Mouse (Mus musculus): ENCODE data around the gene Kbtbd3. TPM values are rescaled to one million over a fixed set of nuclear protein-coding genes. Genes with fewer than 3 reads are reported as not detected.

The Kbtbd3 gene
- total and polyA plus RNA-seq, 2 experiments from 2014 or later: 9.3 to 10.5 TPM

DNA sequence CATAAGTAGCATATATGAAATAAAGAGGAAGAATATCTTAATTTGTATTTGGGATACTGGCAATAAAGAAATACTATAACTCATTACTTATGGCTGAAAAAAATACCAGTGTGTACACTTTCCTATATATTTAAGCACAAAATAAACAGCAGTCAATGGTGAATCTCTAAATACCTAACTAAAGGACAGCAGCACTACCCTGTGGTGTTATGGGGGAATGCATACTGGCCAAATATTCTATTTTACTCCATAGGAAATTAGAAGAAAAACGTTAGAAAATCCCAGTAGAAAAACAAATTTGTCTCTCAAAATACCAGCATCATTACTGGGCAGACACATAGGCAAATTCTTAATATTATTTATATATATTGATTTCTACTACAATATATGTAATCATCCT is 4.8 kb upstream of the Kbtbd3 start:
- WGBS: 45% methylated on average over 1 of the region's 1 CpGs
- Histone ChIP-seq H3K36me3 (ENCODE audit: insufficient read depth, low read length) (no peaks in the 10 kb centered on the region), H3K4me3 (ENCODE audit: low read length) (no peak overlapping the region), H3K27me3 (ENCODE audit: insufficient read depth, low read length) (no peaks in the 10 kb centered on the region), H3K4me1 (ENCODE audit: insufficient read depth, low read length) (peaks cover 7% of the 10 kb centered on the region; the same call in 1 of the 2 replicates), H3K4me2 (ENCODE audit: low read depth, low read length) (no peak overlapping the region), H3K9ac (replicated peaks; ENCODE audit: low read length) (no peak overlapping the region), H3K9me3 (ENCODE audit: low read length) (no peaks in the 10 kb centered on the region), H3K27ac (no peak overlapping the region)
- no peak for ATAC-seq
- TF ChIP-seq CTCF (IDR thresholded peaks at IDR 0.05; ENCODE audit: low read depth): peak; percentile 60
- DNase-seq (ENCODE audit: low spot score): peak; percentile 34

DNA sequence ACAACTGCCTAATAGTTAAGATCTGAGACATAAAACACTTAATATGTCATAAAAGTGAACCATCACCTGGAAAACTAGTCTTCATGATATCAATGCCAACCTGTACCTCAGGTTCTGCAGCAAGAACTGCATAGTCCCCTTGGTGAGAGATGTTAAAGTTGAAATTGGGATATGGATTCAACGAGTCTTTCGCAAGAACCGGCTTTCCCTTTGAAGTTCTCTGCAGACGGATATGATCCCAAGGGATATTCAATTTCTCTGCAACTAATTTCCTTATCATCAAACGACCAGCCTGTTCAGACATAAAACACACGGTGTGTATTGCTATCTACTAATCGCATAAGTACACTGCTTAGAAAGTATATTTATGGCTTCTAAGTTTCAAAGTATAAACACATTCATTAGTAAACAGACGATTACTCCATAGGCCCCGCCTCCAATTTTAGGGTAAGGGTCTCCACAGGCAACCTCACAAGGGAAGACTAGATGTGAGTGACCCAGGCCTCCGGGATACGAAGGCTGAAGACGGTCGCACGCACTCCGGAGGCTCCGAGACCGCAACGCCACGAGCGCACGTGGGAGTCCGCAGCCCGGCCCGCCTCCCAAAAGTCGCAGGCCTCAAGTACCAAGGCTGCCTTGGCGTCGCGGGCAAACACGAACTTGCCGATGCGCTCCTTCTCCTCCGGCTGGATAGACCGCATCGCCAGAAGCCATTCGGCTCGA is 844 bp upstream of the Kbtbd3 start:
- TF ChIP-seq CTCF (IDR thresholded peaks at IDR 0.05; ENCODE audit: low read depth): no peak
- WGBS: under 1% methylated on average over 36 of the region's 36 CpGs
- Histone ChIP-seq H3K36me3 (ENCODE audit: insufficient read depth, low read length) (no peaks in the 10 kb centered on the region), H3K27me3 (ENCODE audit: insufficient read depth, low read length) (no peaks in the 10 kb centered on the region), H3K27ac (peak overlapping the region; percentile 97), H3K4me3 (ENCODE audit: low read length) (peak overlapping the region; percentile 85), H3K9me3 (ENCODE audit: low read length) (no peaks in the 10 kb centered on the region), H3K4me1 (ENCODE audit: insufficient read depth, low read length) (peaks cover 14% of the 10 kb centered on the region), H3K9ac (replicated peaks; ENCODE audit: low read length) (peak overlapping the region; percentile 63), H3K4me2 (ENCODE audit: low read depth, low read length) (peak overlapping the region; percentile 62)
- peak; percentile 49 for ATAC-seq
- DNase-seq (ENCODE audit: low spot score): no peak

DNA sequence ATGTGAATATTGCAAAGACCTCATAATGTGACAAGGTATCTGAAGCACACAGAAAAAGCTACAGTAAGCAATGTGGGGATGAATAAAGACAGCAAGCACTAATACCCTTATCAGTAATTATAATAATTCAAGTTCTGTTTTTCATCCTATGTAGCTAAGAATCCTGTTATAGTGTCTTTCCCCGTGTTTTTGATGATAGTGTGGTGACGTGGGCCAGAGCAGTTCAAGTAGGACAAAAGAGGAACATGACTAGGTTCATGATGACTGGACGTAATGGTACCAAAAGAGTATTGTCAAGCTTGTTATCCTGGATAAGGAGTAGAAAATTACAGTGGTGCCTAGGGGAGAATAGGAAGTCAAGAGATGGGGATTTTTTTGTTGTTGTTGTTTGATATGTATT is 1.1 kb downstream of the Kbtbd3 start:
- DNase-seq (ENCODE audit: low spot score): no peak
- TF ChIP-seq CTCF (IDR thresholded peaks at IDR 0.05; ENCODE audit: low read depth): no peak
- H3K27ac ChIP-seq: peak overlapping the region; percentile 97

DNA sequence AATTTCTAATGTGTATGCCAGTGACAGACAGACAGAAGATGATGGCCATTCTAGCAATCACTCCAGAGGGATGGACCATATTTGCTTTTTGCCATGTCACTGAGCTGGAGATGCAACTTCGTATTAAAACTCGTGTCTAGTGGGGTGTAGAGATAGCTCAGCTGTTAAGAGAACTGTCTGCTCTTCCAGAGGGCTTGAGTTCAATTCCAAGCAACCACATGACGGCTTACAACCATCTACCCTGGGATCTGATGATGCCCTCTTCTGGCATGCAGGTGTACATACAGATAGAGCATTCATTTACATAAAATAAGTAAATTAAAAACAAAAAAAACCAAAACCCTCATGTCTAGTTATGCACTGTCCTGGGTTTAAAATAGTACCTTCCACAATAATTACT is 1.5 kb downstream of the Kbtbd3 start:
- peak; percentile 27 for TF ChIP-seq CTCF (IDR thresholded peaks at IDR 0.05; ENCODE audit: low read depth)
- ATAC-seq (no peak), DNase-seq (ENCODE audit: low spot score) (no peak)
- no peaks in the 10 kb centered on the region for H3K9me3 ChIP-seq (ENCODE audit: low read length)
- H3K4me2 ChIP-seq (ENCODE audit: low read depth, low read length): peak overlapping the region; percentile 62
- no peak overlapping the region for H3K9ac ChIP-seq (replicated peaks; ENCODE audit: low read length)
- H3K27ac ChIP-seq: peak overlapping the region; percentile 97; the same call in 1 of the 2 replicates
- H3K4me1 ChIP-seq (ENCODE audit: insufficient read depth, low read length): peaks cover 14% of the 10 kb centered on the region
- no peaks in the 10 kb centered on the region for H3K36me3 ChIP-seq (ENCODE audit: insufficient read depth, low read length)
- no peak overlapping the region for H3K4me3 ChIP-seq (ENCODE audit: low read length)
- WGBS: 80% methylated on average over 3 of the region's 3 CpGs
- no peaks in the 10 kb centered on the region for H3K27me3 ChIP-seq (ENCODE audit: insufficient read depth, low read length)

More for the DNA sequence above, 1.1 kb downstream of the Kbtbd3 start:
- no peaks in the 10 kb centered on the region for H3K36me3 ChIP-seq (ENCODE audit: insufficient read depth, low read length)
- 69% methylated on average over 3 of the region's 3 CpGs for WGBS
- peak overlapping the region; percentile 89 for H3K9ac ChIP-seq (replicated peaks; ENCODE audit: low read length)
- ATAC-seq: no peak
- H3K4me1 ChIP-seq (ENCODE audit: insufficient read depth, low read length): peaks cover 14% of the 10 kb centered on the region
- H3K9me3 ChIP-seq (ENCODE audit: low read length): no peaks in the 10 kb centered on the region
- peak overlapping the region; percentile 62 for H3K4me2 ChIP-seq (ENCODE audit: low read depth, low read length)
- no peaks in the 10 kb centered on the region for H3K27me3 ChIP-seq (ENCODE audit: insufficient read depth, low read length)
- H3K4me3 ChIP-seq (ENCODE audit: low read length): peak overlapping the region; percentile 85

DNA sequence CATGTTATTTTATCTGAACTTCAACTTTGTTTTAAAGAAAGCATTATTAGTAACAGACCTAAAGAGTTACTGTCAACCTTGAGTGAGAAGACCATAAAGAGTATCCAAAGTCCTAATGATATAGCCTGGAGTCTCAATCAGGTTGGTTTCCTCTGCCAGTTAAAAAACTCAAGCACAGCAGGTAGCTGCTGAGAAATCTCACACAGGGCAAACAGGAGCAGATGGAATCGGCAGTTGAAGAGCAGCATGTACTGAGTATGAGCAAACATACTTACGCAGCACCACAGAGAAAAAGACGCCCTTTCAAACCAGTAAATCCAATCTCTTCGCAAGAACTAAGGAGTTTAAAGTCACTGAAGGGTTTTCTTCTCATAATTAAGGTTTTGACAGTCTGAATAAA is 4.3 kb downstream of the Kbtbd3 start:
- TF ChIP-seq CTCF (IDR thresholded peaks at IDR 0.05; ENCODE audit: low read depth): no peak
- H3K4me3 ChIP-seq (ENCODE audit: low read length): no peak overlapping the region
- DNase-seq (ENCODE audit: low spot score) (no peak), ATAC-seq (no peak)
- 0 out of 2 replicates have a peak, but pooled peaks cover 6% of the 10 kb centered on the region for H3K36me3 ChIP-seq (ENCODE audit: insufficient read depth, low read length)
- H3K27me3 ChIP-seq (ENCODE audit: insufficient read depth, low read length): no peaks in the 10 kb centered on the region
- no peak overlapping the region for H3K4me2 ChIP-seq (ENCODE audit: low read depth, low read length)
- 82% methylated on average over 4 of the region's 4 CpGs for WGBS
- no peak overlapping the region for H3K9ac ChIP-seq (replicated peaks; ENCODE audit: low read length)
- peaks cover 7% of the 10 kb centered on the region; the same call in 1 of the 2 replicates for H3K4me1 ChIP-seq (ENCODE audit: insufficient read depth, low read length)
- no peaks in the 10 kb centered on the region for H3K9me3 ChIP-seq (ENCODE audit: low read length)
- H3K27ac ChIP-seq: no peak overlapping the region

DNA sequence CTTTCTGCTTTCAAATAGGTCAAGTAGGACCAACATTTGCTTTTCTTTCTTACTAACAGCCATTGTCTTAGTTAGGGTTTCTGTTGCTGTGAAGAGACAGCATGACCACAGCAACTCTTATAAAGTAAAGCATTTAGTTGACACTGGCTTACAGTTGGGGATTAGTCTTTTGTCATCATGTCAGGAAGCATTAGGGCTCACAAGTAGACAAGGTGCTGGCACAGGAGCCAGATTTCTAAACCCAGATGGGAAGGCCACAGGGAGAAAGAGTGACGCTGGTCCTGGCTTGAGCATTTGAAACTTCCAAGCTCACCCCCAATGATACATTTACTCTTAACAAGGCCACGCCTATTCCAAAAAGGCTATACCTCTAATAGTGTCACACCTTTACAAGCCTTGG is 6.1 kb downstream of the Kbtbd3 start:
- DNase-seq (ENCODE audit: low spot score): no peak
- Histone ChIP-seq H3K36me3 (ENCODE audit: insufficient read depth, low read length) (0 out of 2 replicates have a peak, but pooled peaks cover 8% of the 10 kb centered on the region), H3K9me3 (ENCODE audit: low read length) (no peaks in the 10 kb centered on the region), H3K27ac (no peak overlapping the region), H3K4me3 (ENCODE audit: low read length) (no peak overlapping the region), H3K4me1 (ENCODE audit: insufficient read depth, low read length) (peaks cover 4% of the 10 kb centered on the region; the same call in 1 of the 2 replicates), H3K4me2 (ENCODE audit: low read depth, low read length) (no peak overlapping the region), H3K9ac (replicated peaks; ENCODE audit: low read length) (no peak overlapping the region), H3K27me3 (ENCODE audit: insufficient read depth, low read length) (no peaks in the 10 kb centered on the region)
- 82% methylated on average over 2 of the region's 2 CpGs for WGBS
- ATAC-seq: no peak
- no peak for TF ChIP-seq CTCF (IDR thresholded peaks at IDR 0.05; ENCODE audit: low read depth)
